Mouse (Mus musculus) stomach, embryonic 16.5 days (tissue): ENCODE measurements at regions not wholly inside any gene's neighbourhood (a gene's known extent, or its start where the extent isn't known, plus 50 kb on each side); places are given as distances from the start of the nearest gene placed in this dataset.

ENCODE experiments used
- ATAC-seq: fragments of 200-750 bp; cut with Nextera tagmentation; 2 replicates; pipeline ENCODE4 v1.8.0; 2017; ENCODE audit warnings: moderate number of reproducible peaks, moderate TSS enrichment; ENCODE audit not compliant: insufficient read depth, low FRiP score
- H3K27ac ChIP-seq: fragments of 300-500 bp; sonication (generic); 2 replicates; pipeline ENCODE4 v1.5.1; 2014; ENCODE audit warnings: low read length
- H3K27me3 ChIP-seq: fragments of 300-500 bp; sonication (generic); 2 replicates; pipeline ENCODE4 v1.6.1; 2014; ENCODE audit warnings: low read length, control low read depth, mixed read lengths; ENCODE audit not compliant: control insufficient read depth, insufficient read depth
- H3K36me3 ChIP-seq: fragments of 300-500 bp; sonication (generic); 2 replicates; pipeline ENCODE4 v1.6.1; 2014; ENCODE audit warnings: low read length; ENCODE audit not compliant: control insufficient read depth, insufficient read depth
- H3K4me1 ChIP-seq: fragments of 300-500 bp; sonication (generic); 2 replicates; pipeline ENCODE4 v1.6.1; 2014; ENCODE audit warnings: low read length, control low read depth, mixed read lengths; ENCODE audit not compliant: control insufficient read depth, insufficient read depth
- H3K4me2 ChIP-seq: fragments of 300-500 bp; sonication (generic); 2 replicates; pipeline ENCODE4 v1.6.1; 2014; ENCODE audit warnings: low read depth, low read length, mixed read lengths
- H3K4me3 ChIP-seq: fragments of 300-500 bp; sonication (generic); replicated peaks from 2 replicates; pipeline ENCODE4 v1.5.1; 2014; ENCODE audit warnings: mild to moderate bottlenecking, low read length
- H3K9ac ChIP-seq: fragments of 300-500 bp; sonication (generic); 2 replicates; pipeline ENCODE4 v1.6.1; 2014; ENCODE audit warnings: low read length
- H3K9me3 ChIP-seq: fragments of 300-500 bp; sonication (generic); replicated peaks from 2 replicates; pipeline ENCODE4 v1.6.1; 2016; ENCODE audit warnings: low read length, control low read depth; ENCODE audit not compliant: control insufficient read depth
- WGBS: fragments of 180-500 bp; shearing (Covaris S2); extraction: QIAGEN DNeasy Blood & Tissue Kit; methylation state at CpG from one replicate; pipeline ENCODE4 v1.1.7; 2014; 5-methylcytosine and 5-hydroxymethylcytosine counted together

DNA sequence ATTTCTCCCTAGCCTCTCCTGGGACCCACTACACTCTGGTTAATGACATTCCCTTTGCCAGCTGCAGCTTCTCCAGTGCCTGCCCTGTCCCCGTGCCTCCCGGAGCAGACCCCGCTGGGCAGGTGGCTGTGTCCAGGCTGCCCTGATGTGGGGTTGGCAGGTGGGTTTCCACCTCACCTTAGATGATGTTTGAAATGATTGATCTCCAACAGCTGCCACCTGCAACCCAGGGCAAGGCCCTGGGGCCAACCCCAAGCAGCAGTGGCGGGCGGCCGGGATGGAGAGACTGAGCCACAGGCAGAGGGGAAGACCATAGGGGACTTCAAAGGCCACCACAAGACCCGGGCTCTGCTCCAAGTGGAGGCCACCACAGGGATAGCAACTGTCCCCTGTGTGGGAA lies 93.6 kb upstream of the Mvb12b start:
- no peaks in the 10 kb centered on the region for H3K9me3 ChIP-seq
- H3K27ac ChIP-seq: no peak overlapping the region
- H3K27me3 ChIP-seq: no peaks in the 10 kb centered on the region
- no peak overlapping the region for H3K9ac ChIP-seq
- H3K4me2 ChIP-seq: no peak overlapping the region
- WGBS: 80% methylated on average over 7 of the region's 7 CpGs
- H3K4me1 ChIP-seq: no peaks in the 10 kb centered on the region
- no peaks in the 10 kb centered on the region for H3K36me3 ChIP-seq
- ATAC-seq: no peak
- H3K4me3 ChIP-seq: no peak overlapping the region

DNA sequence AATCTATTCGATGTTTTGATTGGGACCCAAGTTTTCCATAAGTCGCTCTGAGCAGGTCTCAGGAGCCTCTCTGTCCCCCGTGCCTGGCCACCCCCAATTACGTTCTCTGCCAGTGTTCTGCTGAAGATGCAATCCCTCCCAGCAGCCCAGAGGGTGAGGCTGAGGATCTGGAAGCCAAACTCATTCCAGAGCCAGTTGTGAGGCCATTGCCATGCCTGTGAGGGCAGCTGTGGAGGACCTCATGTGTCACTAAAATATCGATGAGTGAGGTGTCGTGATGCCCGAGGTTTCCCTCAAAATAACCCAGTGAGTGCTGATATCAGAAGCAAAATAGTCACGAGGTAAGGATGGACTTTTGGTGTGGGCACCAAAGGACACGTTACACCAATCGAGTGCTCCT lies 93.1 kb upstream of the Mvb12b start:
- no peak overlapping the region for H3K9ac ChIP-seq
- no peaks in the 10 kb centered on the region for H3K36me3 ChIP-seq
- no peaks in the 10 kb centered on the region for H3K4me1 ChIP-seq
- no peaks in the 10 kb centered on the region for H3K9me3 ChIP-seq
- no peak overlapping the region for H3K4me2 ChIP-seq
- ATAC-seq: no peak
- no peaks in the 10 kb centered on the region for H3K27me3 ChIP-seq
- H3K4me3 ChIP-seq: no peak overlapping the region
- no peak overlapping the region for H3K27ac ChIP-seq
- WGBS: 80% methylated on average over 10 of the region's 10 CpGs

DNA sequence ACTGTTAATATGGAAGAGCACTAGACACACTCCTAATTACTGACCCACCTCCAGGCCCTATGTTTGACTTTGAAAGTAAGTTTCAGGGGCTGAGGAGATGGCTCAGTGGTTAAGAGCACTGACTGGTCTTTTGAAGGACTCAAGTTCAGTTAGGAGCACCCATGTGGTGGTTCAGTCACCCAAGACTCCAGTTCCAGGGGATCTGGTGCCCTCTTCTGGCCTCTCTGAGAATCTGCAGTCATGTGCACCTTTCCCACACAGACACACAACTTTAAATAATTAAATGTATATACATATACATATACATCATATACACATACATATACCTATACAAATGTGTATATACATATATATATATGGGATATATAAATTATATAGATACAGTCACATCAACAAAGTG lies 91.5 kb upstream of the Mvb12b start:
- H3K9ac ChIP-seq: no peak overlapping the region
- H3K27me3 ChIP-seq: no peaks in the 10 kb centered on the region
- no peaks in the 10 kb centered on the region for H3K4me1 ChIP-seq
- H3K4me3 ChIP-seq: no peak overlapping the region
- no peak overlapping the region for H3K27ac ChIP-seq
- no peaks in the 10 kb centered on the region for H3K36me3 ChIP-seq
- H3K9me3 ChIP-seq: no peaks in the 10 kb centered on the region
- ATAC-seq: no peak
- no peak overlapping the region for H3K4me2 ChIP-seq

DNA sequence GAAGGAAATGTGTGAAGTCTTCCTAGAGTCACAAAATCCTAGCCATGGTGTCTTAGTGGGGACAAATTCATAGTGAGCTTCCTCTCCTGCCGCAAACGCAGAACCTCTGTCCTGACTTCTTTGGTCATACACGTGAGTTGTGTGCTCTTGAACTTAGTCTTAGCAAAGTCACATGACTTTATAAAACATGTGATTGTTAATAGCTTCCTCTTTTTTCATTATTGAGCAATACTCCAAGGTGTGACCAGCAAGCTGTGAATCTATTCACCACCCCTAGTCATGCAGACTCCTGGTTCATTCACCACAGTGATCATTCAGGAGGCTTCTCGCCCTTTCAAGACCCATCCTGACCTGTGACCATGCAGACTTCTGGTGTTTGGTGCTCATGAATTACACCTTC lies 90.8 kb upstream of the Mvb12b start:
- 82% methylated on average over 4 of the region's 4 CpGs for WGBS
- no peak overlapping the region for H3K4me3 ChIP-seq
- H3K27ac ChIP-seq: no peak overlapping the region
- no peak overlapping the region for H3K4me2 ChIP-seq
- ATAC-seq: no peak
- no peaks in the 10 kb centered on the region for H3K27me3 ChIP-seq
- no peaks in the 10 kb centered on the region for H3K4me1 ChIP-seq
- H3K9ac ChIP-seq: no peak overlapping the region
- H3K9me3 ChIP-seq: no peaks in the 10 kb centered on the region
- H3K36me3 ChIP-seq: no peaks in the 10 kb centered on the region

DNA sequence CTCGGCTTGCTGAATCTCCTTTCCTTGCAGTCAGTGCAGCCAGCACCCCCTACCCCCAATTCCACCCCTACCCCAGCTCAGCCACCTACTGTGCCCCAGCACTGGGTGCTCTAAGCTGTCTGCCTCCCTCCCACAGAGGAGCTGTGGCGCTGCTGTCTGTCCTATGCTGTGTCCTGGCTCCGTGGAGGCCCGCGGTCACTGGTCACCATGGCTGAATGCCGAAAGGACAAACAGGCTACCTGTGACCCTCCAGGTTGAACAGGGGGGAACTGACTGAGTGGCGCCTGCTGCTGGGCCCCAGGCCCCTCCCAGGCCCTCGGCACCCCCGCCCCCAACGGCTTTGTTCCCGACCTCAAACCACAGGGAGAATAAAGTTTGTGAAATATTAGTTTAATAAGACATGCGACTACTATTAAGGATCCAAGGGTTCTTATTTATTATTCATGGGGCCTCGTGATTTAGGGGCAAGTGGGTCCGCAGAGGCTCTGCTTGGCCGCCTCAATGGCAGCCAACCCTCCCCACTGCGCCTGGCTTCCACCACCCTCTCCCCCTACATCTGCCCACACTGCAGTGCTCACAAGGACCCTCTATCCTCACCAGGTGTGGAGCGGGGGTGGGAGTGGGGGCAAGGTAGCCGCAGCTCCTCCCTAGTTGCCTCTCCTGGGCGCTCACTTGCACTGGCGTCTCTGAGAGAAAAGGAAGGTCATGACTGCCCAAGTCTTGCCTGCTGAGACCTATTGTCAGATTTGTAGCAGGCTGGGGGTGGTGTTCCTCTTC lies 90.0 kb upstream of the Mvb12b start:
- H3K36me3 ChIP-seq: no peaks in the 10 kb centered on the region
- H3K9me3 ChIP-seq: no peaks in the 10 kb centered on the region
- ATAC-seq: no peak
- H3K4me3 ChIP-seq: no peak overlapping the region
- H3K9ac ChIP-seq: no peak overlapping the region
- H3K4me2 ChIP-seq: no peak overlapping the region
- no peaks in the 10 kb centered on the region for H3K4me1 ChIP-seq
- H3K27me3 ChIP-seq: no peaks in the 10 kb centered on the region
- WGBS: 70% methylated on average over 20 of the region's 20 CpGs
- H3K27ac ChIP-seq: no peak overlapping the region

DNA sequence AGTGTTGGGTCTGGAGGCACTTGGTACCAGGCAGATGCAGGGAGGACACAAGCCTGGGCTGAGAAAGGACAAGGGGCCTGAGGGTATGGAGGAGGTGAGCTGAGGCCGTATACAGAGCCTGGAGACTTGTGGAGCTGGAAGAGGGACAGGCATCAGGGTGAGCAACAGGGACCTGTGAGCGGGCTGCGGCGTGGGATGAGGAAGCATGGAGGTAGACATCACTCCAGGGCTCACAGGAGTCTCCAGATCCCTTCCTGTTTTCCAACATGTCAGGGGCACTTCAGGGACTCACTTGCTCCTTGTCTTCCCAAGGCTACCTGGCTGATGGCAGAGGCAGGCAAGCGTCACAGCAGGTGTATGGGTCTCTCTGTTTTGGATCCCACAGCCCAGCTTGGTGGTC lies 89.4 kb upstream of the Mvb12b start:
- Histone ChIP-seq H3K9ac (no peak overlapping the region), H3K36me3 (no peaks in the 10 kb centered on the region), H3K27ac (no peak overlapping the region), H3K9me3 (no peaks in the 10 kb centered on the region), H3K4me1 (no peaks in the 10 kb centered on the region), H3K4me3 (no peak overlapping the region), H3K27me3 (no peaks in the 10 kb centered on the region), H3K4me2 (no peak overlapping the region)
- no peak for ATAC-seq
- 91% methylated on average over 5 of the region's 5 CpGs for WGBS

DNA sequence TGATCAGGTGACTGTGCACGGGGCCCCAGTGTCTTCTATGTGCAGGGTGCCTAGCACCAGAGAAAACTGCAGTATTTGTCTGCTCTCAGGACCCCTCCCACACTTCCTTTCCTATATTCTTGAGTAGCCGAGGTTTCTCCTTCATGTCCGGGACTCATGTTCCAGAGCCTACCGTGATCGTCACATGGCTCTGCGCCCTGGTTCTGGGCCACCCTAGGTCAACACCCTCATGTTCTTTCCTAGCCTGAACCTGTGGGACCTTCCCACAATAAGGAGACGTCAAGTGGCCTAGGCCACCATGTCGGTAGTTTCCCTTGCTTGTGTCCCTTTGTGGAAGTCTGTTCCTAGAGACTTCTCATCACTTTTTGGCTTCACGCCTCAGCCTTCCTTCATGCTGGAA lies 88.4 kb upstream of the Mvb12b start:
- no peak for ATAC-seq
- 81% methylated on average over 9 of the region's 9 CpGs for WGBS
- Histone ChIP-seq H3K27me3 (no peaks in the 10 kb centered on the region), H3K27ac (no peak overlapping the region), H3K36me3 (no peaks in the 10 kb centered on the region), H3K4me3 (no peak overlapping the region), H3K4me2 (no peak overlapping the region), H3K4me1 (no peaks in the 10 kb centered on the region), H3K9me3 (no peaks in the 10 kb centered on the region), H3K9ac (no peak overlapping the region)

DNA sequence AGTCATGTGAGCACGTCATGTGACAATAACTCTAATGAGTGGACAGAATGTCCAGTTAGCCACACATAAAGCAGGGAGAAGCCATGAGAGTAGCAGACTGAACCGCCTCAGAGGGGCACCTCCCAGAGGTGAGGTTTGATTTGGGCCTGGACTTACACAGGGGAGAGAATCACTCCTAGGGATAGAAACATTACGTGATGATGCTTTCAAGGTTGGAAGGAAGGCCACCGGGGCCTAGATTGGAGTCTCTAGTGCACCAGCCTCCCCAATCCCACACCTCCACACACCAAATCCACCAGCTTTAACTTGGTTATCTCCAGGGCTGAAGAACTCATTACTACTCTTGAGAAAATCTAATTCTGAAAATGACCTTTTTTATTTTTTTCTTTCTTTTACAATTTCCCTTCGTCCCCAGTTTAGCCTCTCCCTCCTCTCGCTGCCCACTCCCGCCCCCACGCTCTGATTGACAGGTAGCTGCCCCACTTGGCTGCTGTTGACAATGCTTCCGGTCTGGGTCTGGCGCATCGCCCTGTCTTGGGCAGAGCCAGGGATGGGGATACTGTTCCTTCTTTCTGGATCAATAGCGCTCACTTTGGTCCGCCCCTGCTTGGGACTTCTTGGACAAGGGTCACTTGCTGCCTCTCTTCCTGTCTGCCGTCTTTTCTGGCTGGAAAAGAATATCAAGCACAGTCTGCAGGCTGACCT lies 87.8 kb upstream of the Mvb12b start:
- no peak overlapping the region for H3K9ac ChIP-seq
- no peak overlapping the region for H3K4me2 ChIP-seq
- no peaks in the 10 kb centered on the region for H3K27me3 ChIP-seq
- no peaks in the 10 kb centered on the region for H3K36me3 ChIP-seq
- ATAC-seq: no peak
- WGBS: 74% methylated on average over 14 of the region's 14 CpGs
- no peak overlapping the region for H3K27ac ChIP-seq
- no peak overlapping the region for H3K4me3 ChIP-seq
- H3K9me3 ChIP-seq: no peaks in the 10 kb centered on the region
- no peaks in the 10 kb centered on the region for H3K4me1 ChIP-seq

DNA sequence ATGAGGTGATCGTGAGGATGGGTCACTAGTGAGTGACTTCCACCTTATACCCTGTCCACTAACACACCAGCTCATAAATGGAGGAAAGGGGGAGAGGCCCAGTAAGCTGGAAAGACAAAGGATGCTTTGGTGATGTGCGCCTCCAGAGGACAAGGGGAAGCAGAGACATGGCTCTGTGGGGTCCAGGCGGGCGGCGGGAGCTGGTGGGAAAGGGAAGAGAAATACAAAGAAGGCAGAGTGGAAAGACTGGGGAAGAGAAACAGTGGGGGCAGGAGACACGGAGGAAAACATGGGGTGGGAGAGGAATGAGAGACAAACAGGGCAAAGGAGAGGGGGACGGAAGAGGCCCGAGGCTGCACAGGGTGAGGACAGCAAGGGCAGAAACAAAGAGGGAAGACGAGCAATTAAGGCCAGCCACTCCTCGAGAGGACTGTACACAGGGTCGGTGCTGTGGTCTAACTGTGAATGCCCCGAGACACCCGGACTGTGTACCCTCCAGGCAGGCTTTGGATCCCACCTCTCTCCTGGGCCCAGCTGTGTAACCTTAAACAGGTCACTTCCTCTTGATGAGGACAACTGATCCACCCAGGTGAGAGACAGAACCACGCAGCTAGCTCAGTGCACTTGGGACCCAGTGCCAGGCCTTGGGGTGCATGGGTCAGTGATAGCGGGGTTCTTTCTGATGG lies 87.1 kb upstream of the Mvb12b start:
- 75% methylated on average over 15 of the region's 15 CpGs for WGBS
- H3K9me3 ChIP-seq: no peaks in the 10 kb centered on the region

More for the DNA sequence above, 87.1 kb upstream of the Mvb12b start:
- Histone ChIP-seq H3K4me1 (no peaks in the 10 kb centered on the region), H3K27me3 (no peaks in the 10 kb centered on the region), H3K9ac (no peak overlapping the region), H3K27ac (no peak overlapping the region), H3K4me2 (no peak overlapping the region), H3K4me3 (no peak overlapping the region), H3K36me3 (no peaks in the 10 kb centered on the region)
- ATAC-seq: no peak
